Mouse (Mus musculus) embryonic fibroblast, embryonic 13.5 days (primary cell): ENCODE data around the gene Ctnnbl1. TPM values are rescaled to one million over a fixed set of nuclear protein-coding genes. Genes with fewer than 3 reads are reported as not detected.

ENCODE experiments used
- H3K27ac ChIP-seq: 2 replicates; pipeline ENCODE4 v1.5.1; 2012; ENCODE audit warnings: low read length, control low read depth, inconsistent platforms; ENCODE audit not compliant: insufficient read depth
- H3K4me1 ChIP-seq: 2 replicates; pipeline ENCODE4 v1.6.1; 2011; ENCODE audit warnings: low read length; ENCODE audit not compliant: control insufficient read depth, insufficient read depth
- H3K4me3 ChIP-seq: 2 replicates; pipeline ENCODE4 v1.5.1; 2011; ENCODE audit warnings: mild to moderate bottlenecking, control low read depth, low read length; ENCODE audit not compliant: insufficient read depth
- CTCF ChIP-seq: IDR thresholded peaks from 2 replicates; pipeline ENCODE4 v1.5.1; 2011; ENCODE audit warnings: mild to moderate bottlenecking, control low read depth, low read length, moderate library complexity, borderline replicate concordance; ENCODE audit not compliant: insufficient read depth
- POLR2A ChIP-seq: IDR thresholded peaks from 2 replicates; pipeline ENCODE4 v1.6.1; 2011; ENCODE audit warnings: low read depth, mild to moderate bottlenecking, control low read depth, low read length, moderate library complexity
- polyA plus RNA-seq: library from polyadenylated mRNA; stranded (reverse); fragments of >200 nt; gene quantifications from 2 replicates; pipeline ENCODE4 v1.2.4, GENCODE M21; 2011; ENCODE audit warnings: low read depth; ENCODE audit not compliant: missing spikeins, insufficient read length

The Ctnnbl1 gene
- polyA plus RNA-seq, 1 experiment = 17.5 TPM

DNA sequence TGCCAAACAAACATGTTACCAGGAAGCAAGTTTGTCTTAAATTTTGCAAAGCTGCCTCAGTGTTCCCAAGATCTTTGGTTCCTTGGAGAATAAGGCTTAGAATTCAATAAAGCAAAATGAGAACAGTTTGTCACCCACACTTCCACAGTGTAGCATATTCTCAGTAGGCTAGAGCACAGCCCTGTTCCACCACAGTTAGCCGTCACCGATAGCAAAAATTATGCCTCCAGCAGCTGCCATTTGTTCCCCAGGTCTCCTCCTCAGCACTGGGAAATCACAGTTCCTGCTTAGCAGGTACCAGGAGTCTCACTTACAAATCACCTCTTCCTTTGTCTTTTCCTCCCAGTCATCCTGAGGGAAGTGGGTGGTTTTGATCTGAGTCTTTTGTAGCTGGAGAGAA, 10.8 kb downstream of the Ctnnbl1 start:
- no peaks in the 10 kb centered on the region for H3K4me1 ChIP-seq
- H3K4me3 ChIP-seq = no peak overlapping the region
- no peak overlapping the region for H3K27ac ChIP-seq
- no peak for TF ChIP-seq CTCF
- TF ChIP-seq POLR2A = no peak

DNA sequence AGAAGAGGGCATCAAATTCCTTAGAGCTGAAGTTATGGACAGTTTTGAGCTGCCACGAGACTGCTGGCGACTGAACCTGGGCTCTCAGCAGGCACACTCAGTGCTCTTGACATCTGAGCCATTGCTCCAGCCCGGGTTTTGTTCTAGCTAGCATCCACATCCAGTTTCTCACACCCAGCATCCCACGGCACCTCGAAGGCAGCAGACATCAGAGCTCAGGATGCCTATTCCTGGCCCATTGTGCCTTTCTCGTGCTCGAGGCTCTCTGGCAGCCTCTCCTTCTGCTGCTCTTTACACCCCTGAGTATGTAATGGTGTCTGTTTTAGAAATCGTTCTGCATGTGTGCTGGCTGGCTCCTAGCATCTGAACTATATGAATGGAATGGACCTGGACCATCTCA, 13.3 kb downstream of the Ctnnbl1 start:
- Histone ChIP-seq H3K27ac (no peak overlapping the region), H3K4me1 (no peaks in the 10 kb centered on the region), H3K4me3 (no peak overlapping the region)
- TF ChIP-seq CTCF (no peak), POLR2A (no peak)

DNA sequence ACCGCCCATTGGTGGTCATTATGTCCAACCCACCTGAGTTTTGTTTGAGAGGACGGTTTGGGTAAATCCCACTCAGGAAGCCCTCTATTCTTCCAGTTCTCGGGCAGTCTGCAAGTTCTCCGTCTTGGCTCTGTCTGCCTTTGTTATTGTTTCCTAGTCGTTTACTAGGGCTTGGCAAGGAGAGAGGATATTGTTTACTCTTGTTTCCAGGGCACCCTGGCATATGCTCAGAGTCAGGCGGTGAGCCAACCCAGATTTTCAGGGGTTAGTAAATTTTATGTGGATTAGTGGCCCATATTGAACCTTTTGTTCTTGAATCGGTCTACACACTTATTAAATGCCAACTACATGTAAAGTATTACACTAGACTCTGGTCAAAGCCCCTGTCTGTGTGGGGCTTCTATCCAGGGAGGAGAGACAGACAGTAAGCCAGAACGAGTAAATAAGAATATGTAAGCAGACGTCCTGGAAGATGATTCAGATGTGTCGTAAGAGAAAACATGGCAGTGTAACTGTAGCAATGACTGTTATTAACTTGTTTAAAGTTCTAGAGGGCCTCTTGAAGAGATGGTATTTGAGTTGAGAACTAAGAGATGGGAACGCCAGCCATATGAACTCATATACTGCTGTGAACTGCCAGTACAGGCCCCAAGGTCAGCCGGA, 13.9 kb downstream of the Ctnnbl1 start:
- no peaks in the 10 kb centered on the region for H3K4me1 ChIP-seq
- H3K27ac ChIP-seq = no peak overlapping the region
- H3K4me3 ChIP-seq = no peak overlapping the region
- TF ChIP-seq POLR2A = no peak
- no peak for TF ChIP-seq CTCF

DNA sequence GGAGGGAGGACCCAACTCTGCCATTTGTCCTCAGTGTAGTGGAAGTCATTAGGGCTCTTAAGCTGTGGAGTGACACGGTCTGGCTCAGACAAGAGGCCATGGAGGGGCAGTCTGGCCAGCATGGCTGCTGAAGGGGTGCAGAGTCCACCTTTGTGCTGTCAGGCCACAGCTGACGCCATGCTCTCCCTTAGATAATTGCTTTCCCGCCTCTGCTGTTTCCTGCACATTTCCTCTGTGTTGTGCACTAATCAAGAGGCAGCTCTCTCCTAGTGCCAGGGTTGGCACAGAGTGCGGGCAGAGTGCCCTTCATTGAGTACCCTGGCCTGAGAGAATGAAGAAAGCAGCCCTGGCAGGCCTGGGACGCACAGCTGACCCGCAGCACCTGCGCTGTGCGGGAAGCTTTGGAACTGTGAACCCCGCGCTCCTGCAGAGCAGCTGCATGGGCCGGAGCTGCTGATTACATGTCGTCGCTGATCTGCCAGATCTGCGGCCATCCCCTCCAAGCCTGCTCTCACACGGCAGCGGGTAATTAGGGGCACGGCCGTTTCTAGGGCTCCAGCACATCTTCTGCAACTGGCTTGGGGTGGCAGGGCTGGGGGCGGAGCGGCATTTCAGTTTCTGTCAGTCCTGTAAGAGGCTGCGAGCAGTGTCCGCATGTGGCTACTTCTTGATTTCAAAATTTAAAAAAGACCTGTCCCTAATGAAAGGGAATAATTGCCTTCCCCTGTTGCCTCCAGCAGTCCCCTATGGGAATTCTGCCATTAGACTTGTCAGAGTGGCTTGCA, 14.6 kb downstream of the Ctnnbl1 start:
- no peak overlapping the region for H3K27ac ChIP-seq
- TF ChIP-seq CTCF (no peak), POLR2A (no peak)
- no peak overlapping the region for H3K4me3 ChIP-seq
- H3K4me1 ChIP-seq = no peaks in the 10 kb centered on the region

DNA sequence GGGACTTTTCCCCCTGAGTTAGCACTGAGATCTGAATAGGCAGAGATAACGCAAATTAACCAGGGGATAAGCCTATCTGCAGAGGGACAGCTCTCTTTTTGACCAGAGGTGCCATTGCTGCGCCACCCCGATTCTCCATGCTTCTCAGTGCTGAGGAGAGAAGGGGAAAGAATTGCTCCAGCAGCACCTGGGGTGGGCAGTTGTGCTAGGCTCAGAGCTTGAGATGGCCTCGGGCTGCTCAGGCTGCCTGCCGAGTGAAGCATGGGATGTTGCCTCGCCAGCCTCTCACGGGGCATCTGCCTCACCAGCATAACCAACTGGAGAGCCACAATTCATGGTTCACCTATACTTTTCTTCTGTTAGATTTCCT, 15.2 kb downstream of the Ctnnbl1 start:
- Histone ChIP-seq H3K4me3 (no peak overlapping the region), H3K4me1 (no peaks in the 10 kb centered on the region), H3K27ac (no peak overlapping the region)
- no peak for TF ChIP-seq POLR2A
- no peak for TF ChIP-seq CTCF

DNA sequence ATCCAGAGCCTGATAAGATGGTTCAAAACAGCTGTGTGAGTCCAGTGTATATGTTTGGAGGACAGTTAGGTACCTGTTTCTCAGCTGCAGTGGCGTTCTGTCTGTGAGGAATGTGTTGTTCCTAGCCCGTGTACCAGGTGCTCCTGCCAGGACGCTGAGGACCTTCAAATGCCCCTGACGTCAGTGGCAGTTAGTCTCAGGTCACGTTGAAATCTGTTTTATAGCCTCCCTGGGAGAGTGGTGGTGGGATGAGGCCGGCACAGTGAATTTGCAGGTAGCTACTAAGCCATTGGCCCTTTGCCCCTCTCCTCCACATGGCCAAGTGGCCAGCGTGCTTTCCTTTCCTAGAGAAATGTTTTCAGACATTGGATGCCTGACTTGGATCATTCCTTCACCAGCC, 18.6 kb downstream of the Ctnnbl1 start:
- H3K4me3 ChIP-seq = no peak overlapping the region
- no peaks in the 10 kb centered on the region for H3K4me1 ChIP-seq
- TF ChIP-seq CTCF = no peak
- TF ChIP-seq POLR2A = no peak
- H3K27ac ChIP-seq = no peak overlapping the region

DNA sequence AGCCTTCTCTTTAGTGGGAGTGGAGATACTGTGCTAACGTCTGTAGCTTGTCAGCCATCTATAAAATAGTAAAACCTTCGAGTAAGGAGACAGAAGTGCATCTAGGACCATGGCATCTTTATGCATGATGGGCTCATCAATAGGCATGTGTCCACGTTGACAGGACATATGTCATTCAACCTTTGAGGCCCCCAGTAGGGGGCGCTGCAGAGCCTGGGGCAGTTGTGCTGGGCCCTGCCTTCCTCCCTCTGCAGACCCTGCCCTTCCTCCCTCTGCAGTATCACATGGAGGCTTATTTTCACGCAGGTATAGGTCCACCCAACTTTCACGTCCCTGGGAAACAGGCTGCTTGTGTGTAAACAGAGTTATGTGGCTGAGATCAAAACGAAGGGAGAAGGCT, 19.0 kb downstream of the Ctnnbl1 start:
- H3K27ac ChIP-seq = no peak overlapping the region
- no peak for TF ChIP-seq CTCF
- H3K4me1 ChIP-seq = no peaks in the 10 kb centered on the region
- no peak overlapping the region for H3K4me3 ChIP-seq

DNA sequence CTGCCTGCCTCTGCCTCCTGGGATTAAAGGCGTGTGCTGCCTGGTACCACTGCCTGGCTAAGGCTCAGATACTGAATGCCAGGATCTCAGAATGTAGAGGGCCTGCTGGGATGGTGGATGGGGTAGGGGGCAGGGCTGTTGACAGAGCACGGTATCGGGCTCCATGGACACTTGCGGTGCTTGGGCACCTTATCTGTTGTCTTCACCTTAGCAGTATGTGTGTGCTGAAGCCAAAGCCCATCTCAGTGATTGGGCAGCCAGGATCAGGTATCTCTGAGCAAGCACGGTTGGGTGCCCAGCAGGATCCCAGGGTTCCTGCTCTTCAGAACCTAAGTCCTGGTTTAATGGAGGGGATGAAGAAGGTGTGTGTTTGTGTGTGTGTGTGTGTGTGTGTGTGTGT, 21.2 kb downstream of the Ctnnbl1 start:
- Histone ChIP-seq H3K4me3 (no peak overlapping the region), H3K27ac (no peak overlapping the region), H3K4me1 (no peaks in the 10 kb centered on the region)
- no peak for TF ChIP-seq CTCF
- no peak for TF ChIP-seq POLR2A

DNA sequence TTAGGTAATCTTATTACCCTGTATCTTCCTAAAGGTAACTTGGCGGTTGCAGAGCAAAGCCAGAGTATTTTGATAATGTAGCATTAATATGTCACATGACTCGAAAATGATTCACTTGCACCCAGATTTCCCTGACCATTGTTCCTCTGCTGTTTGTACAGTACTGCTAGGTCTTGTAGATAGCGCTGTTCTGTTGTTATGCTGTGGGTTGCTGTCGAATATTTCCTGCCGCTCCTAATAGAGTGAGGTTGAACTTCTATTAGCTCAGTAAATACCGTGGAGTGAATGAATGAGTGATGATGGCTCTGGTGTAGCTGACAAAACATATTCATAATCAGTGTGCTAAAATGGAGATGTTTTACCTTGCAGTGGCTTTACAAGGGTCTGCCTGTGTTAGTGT, 22.5 kb downstream of the Ctnnbl1 start:
- H3K4me1 ChIP-seq = no peaks in the 10 kb centered on the region
- no peak overlapping the region for H3K4me3 ChIP-seq
- TF ChIP-seq CTCF (no peak), POLR2A (no peak)
- H3K27ac ChIP-seq = no peak overlapping the region

DNA sequence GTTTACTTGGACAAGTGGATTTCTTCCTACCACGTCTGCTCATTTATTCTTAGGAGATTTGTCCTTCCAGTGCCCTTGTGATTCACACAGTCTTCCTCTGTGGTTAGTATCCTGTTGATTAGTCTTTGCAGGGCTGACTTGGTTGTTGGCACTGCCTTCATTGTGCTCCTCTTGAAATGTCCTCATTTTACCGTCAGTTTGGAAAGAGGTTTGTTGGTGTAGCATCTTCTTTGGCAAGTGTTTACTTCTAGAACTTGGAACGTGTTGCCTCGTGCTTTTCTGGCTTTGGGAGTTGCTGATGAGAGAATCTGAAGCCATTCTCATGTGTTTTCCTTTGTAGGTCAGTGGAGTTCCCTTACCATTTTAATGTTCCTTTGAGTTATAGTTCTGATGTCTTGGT, 25.7 kb downstream of the Ctnnbl1 start:
- Histone ChIP-seq H3K4me1 (no peaks in the 10 kb centered on the region), H3K27ac (no peak overlapping the region)
- TF ChIP-seq CTCF (no peak), POLR2A (no peak)

More for the DNA sequence above, 25.7 kb downstream of the Ctnnbl1 start:
- H3K4me3 ChIP-seq = no peak overlapping the region
